Mouse (Mus musculus) kidney, embryonic 16.5 days (tissue): ENCODE data around the gene Lgals9. TPM values are rescaled to one million over a fixed set of nuclear protein-coding genes. Genes with fewer than 3 reads are reported as not detected.

Experiments
- polyA plus RNA-seq: library from polyadenylated mRNA; unstranded; fragments of >200 nt; fragmentation: Nextera tagmentation; extraction: Ambion mirVana; gene quantifications from 2 replicates; pipeline ENCODE4 v1.2.1, GENCODE M21; 2015

Lgals9 gene
- polyA plus RNA-seq, 1 experiment from 2014 or later, result 59.5 TPM

Other genes with a start within 250 kb of the Lgals9 start
- gene Ccnq, start 233.2 kb downstream of the Lgals9 start, polyA plus RNA-seq, result 44.1 and 47.0 TPM in 2 replicates
- 21.1 TPM in 2 replicates for gene Lyrm9, start 158.4 kb downstream of the Lgals9 start, polyA plus RNA-seq
- gene Nos2, start 64.2 kb downstream of the Lgals9 start, polyA plus RNA-seq, result 2.1 and 2.7 TPM in 2 replicates
- gene Ksr1, start 161.5 kb upstream of the Lgals9 start, polyA plus RNA-seq, result 3.5 and 3.8 TPM in 2 replicates